Mouse (Mus musculus): ENCODE results near the gene Mettl26.

Gene Mettl26

DNA sequence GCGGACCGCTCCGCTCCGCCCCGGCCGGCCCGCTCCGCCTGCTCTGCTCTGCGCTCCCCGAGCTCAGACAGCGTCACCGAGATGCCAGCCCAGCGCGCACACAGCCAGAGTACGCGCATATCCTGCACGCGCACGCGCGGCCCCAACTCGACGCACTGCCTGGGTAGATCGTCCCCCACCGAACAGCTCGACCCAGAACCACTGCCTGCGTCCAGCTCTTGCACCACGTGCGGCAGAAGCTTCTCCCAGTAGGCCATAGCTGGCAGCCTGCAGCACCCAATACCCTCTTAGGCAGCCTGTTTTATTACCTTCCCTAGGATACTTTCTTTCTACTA, 37.8 kb upstream of the Mettl26 start, which contains the start of gene Rhbdl1:
TSS of gene Rhbdl1 (minus strand) at position 220 of the 335 bp plus-strand sequence.
- DNase-seq (ENCODE audit: low spot score): peak; percentile 68

DNA sequence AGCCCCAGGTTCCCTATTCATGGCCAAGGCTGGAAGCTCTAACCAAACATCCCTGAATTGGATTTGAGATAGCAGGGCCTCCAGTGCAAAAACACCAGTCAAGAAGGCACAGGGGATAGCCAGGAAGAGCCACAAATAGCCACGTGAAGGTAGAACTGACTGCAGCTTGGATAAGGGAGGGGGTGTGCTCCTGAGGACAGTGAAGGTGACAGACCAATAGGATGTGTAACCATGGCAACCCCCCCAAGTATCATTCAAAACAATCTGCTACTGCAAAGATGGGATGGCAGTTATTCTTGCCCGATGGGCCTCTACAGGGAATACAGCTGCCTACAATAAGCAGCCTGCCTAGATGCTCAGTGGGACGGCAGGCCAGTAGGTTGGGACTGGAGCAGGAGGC, 37.3 kb upstream of the Mettl26 start:
- DNase-seq (ENCODE audit: low spot score): no peak

DNA sequence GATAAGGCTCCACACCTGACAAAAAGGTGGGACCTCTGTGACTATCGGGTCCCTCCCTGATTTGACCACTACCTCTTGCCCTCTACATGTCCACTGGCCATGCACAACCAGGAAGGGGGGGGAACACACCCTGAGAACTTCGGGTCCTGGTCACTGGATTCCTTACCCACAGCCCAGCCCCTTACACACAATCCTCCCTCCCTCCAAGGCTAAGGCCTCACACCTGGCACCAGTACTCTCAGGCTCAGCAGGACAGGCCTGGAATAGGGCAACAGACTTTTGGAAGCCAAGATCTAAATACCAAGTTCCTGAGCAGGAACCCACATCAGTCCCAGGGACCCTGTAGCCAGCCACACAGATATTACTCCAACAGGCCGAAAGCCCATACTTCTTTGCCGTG, 36.0 kb upstream of the Mettl26 start:
- DNase-seq (ENCODE audit: low spot score): no peak

DNA sequence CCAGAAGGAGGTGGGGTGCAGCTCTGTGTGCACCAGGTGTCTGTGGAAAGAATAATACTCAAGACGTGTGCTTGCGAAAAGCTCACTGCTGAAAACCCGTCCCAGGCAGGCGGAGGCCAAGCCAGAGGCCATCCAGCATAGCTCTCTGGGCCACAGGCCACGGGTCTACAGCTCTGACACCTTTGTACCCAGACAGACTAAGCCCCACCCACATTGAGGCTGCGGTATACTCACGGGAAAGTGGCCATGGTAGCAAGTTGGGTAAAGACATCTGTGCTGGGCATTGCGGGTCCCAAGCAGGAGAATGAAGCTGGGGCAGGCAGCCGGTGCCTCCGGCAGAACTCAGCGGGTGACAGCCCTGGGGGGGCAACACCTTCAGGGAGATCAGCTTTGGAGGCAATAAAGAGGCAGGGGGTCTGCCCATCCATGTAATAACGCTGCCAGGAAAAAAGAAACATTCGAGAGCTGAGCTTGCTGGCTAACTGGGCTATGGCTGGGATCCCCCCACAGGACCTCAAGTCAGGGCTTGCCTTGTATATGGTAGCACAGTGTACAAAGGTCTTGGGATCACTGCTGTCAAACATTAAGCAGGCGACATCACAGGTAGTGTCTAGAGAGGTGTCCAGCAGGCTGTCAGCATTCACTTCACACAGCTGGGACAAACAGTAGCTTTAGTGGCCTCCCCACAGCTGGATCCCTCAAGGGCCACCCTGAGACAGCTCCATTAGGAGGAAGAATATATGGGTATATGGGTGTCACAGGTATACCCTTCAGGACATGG, 35.2 kb upstream of the Mettl26 start:
- no peak for DNase-seq (ENCODE audit: low spot score)

DNA sequence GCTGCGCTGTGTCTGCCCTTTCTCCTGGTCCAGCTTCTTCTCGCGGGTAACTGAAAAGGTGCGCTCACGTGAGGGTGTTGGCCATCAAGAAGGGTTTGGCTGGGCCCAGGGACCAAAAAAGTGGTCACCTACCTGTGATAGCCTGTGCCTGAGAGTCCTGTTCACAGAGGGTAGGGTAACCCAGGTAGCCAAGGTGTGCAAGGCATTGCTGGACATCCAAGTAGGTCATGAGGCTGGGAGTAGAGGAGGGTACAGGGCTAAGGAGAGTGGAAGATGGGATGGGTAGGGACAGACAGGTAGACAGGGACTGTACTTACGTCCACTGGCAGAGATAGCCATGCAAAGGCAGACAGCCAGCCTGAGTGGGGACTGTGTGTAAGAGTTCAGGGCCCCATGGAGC, 34.4 kb upstream of the Mettl26 start:
- DNase-seq (ENCODE audit: low spot score): no peak

DNA sequence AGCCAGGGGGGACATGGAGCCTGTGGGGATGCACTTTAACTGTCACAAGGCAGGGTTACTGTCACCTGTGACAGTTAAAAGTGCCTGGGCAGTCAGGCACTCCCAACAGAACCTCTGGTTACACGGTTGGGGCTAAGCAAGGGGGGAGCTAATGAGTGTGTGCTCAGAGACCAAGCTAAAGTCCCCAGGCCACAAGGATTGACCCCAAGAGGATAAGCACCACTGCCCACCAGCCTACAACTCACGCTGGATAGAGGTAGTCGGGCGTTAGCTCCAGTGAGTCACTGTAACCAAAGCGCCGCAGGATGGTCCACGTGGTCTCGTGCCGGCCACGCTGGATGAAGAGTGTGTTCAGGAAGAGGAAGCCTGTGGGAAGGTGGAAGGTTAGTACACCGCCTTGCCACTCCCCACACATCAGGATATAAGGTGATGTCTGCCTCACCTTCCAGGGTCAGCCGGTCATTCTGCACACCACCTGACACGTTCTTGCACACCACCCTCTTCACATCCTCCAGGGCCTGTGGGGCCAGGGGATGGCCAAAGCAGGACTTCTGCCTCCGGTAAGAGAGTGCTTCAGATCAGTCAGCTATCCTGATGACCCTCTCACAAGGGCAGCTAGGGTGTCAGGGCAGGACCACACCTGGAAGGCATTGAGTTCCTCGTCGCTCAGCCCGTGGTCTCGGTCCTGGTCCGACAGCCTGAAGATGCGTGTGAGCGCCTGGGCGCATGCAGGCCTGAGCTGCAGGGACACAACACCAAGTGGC, 33.6 kb upstream of the Mettl26 start, which contains the start of gene Gm20683:
TSS of gene Gm20683 (minus strand) at position 647 of the 764 bp plus-strand sequence.
- DNase-seq (ENCODE audit: low spot score): no peak

DNA sequence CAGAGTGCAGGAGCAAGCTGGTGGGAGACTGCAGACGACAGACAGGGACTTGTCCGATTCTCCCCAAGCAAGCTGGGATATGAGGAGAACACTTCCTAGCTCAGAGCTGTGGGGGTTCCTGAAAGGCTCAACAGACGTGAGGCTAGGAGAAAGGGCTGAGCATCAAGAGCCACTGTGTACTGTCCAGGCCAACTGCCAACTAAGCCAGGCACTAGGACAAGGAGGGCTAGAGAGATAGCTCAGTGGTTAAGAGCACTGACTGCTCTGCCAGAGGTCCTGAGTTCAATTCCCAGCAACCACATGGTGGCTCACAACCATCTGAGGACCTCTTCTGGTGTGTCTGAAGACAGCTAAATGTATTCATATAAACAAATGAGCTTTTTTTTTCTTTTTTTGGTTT, 32.4 kb upstream of the Mettl26 start:
- no peak for DNase-seq (ENCODE audit: low spot score)

DNA sequence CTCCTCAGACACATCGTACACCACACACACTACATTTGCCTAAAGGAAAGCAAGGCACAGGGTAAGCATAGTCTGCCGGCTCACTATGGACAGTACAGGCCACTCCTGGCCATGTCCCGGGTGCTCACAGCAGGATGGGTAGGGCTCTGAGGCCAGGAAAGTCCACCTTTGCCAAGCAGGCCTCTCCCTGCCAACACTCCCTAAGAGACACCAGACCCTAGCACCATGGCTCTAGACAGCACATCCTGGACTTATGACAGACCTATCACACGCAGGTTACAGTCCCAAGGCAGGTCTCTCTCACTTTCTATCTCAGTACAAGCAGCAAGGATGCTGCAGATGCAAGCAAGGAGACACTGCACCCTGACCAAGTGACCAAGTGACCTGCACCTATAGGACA, 31.8 kb upstream of the Mettl26 start:
- no peak for DNase-seq (ENCODE audit: low spot score)

DNA sequence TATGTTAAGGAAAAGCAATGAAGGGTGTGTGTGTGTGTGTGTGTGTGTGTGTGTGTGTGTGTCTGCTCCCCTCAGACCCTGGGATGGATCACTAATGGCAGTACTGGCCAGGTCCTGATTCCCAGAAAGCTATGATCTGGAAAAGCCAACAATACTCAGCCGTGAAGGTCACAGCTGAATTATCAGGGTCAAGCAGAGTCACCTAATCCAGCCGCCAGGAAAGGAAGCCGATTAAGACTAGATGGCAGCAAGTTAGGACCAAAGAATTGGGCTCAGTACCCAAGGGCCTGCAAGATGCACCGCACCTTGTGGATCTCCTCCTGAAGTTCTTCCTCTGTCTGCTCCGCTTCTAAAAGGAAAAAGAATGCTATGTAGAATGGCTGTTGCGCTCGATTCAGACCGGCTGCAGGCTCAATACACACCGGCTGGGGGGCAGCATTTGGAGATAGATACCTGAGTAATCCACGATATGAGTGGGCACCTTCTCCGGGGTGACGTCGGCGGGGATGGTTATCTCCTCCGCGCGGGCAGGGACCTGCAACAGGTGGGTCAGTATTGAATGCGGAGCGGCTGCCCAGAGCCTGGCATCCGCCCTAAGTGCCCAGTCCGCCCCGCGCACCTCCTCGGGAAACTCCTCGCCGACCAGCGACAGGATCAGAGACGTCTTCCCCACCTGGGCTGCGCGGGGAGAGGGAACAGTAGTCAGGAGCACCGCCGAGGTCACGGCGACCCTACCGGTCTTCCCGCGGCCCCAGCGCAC, 31.1 kb upstream of the Mettl26 start:
- no peak for DNase-seq (ENCODE audit: low spot score)

DNA sequence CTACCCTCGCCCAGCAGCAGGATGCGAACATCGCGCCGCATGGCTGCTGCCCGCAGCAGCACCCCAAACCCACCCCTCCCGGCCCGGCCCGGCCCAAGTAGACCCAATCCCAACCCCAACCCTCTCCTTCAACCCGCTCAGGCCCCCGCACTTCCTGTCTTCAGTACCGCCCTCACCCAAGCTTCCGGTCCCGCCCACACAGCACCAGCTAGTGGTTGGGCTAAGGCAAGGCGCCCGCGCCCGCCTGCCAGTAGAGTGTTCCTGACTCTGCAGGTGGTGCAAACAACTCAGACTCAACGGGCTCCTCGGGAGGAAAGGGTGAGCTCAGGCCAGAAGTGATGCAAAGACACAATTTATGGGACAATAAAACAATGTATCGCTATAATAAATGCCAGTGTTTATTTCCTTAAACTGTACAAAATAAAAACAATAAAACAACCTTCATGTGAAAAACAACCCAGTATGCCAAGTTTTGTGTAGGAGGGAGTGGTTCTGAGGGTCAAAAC, 30.4 kb upstream of the Mettl26 start, which contains the start of gene Rhot2:
TSS of gene Rhot2 (minus strand) at position 456 of the 506 bp plus-strand sequence.
- DNase-seq (ENCODE audit: low spot score): peak; percentile 93

DNA sequence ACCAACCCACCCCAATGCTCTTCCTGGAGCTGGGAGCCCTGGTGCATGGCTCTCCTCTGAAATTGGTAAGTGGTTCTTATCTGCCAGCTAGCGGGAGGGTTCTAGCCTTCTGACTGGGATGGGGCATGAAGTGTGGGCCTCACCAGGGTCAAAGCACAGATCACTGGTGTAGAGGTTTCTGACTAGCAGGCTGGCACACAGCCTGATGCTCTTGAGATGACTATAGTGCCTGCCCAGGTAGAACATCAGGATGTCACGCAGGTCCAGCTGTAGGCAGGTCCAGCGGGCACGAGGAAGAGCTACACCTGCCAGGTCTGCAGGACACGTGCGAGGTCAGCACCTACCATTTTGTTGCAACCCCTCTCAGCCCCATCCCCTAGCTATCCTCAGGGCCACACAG, 14.6 kb upstream of the Mettl26 start:
- no peak for DNase-seq (ENCODE audit: low spot score)

DNA sequence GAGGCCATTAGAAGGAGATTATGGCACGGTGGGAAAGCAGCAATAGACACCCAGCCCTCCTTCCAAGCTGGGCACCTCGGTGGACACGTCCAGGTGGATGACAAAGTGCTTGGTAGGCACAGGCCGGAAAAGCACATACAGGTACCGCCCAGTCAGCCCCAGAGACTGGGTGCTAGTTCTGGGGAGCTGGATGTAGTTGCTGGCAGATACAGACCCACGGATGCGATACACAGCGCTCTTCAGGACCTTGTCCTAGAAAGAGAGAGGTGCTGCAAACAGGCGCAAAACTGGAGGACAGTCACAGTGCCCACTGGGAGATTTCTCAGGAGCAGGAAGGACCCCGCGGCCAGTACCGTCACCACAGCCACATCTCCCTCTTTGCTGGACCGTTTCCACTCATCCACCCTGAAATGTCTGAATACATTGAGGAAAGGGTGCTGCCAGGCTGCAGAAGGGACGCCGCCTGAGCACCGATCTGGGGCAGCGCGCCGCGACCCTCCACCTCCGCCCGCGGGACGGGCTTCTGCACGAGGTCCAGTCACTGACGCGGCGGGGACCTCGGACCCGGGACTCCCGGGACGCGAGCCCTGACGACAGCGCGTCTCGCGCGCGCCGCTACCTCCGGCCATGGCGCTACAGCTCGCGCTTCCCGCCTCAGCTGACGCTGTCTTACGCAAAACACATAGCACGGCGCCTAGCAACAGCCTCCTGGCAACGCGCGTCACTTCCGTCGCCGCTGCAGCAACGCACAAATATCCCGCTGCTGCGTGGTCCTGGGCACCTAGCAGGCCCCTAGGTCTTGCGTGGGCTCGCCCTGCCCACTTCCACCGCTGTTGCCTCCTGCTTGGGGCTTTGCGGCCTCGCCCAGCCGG, 13.8 kb upstream of the Mettl26 start, which contains the start of gene Wdr90:
TSS of gene Wdr90 (minus strand) at position 670 of the 872 bp plus-strand sequence.
- peak; percentile 92 for DNase-seq (ENCODE audit: low spot score)

DNA sequence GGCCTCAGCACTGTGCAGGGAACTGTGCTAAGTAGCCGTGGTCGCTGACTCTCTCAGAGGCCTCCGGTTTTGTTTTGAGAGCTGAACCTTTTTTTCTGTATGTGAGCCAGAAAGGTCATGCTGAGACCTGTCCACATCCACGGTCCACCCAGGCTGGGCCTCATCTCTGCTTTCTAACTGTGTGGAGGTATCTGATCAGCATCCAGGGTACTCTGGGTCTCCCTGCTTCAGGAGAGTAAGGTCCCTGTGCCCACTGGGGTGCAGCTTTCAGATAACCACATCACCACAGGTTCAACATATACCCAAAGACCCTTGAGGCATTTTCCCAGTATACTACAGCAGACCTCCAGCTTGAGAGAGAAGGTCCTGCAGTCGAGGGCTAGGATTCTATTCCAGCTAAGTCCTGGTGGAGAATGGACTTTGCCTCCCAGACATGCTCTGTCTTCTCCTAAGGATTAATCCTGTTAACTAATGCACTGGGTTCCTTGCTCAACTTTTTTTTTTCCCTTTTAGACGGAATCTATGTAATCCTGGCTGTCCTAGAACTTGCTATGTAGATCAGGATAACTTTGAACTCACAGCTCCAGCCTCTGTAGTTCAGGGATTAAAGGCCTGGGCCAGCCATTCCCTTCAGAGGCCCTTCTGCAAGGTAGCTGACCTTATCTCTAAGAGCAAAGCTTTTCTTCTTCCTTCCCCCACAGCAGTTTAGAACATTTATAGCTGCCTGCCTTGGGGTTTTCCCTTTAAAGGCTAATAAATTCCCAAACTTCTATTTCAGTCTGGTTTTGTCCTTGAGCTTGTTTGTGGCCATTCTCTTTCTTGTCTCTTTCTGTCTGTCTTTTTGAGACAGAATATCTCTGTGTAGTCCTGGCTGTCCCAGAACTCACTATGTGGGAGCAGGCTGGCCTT, 12.9 kb upstream of the Mettl26 start:
- DNase-seq (ENCODE audit: low spot score): no peak

DNA sequence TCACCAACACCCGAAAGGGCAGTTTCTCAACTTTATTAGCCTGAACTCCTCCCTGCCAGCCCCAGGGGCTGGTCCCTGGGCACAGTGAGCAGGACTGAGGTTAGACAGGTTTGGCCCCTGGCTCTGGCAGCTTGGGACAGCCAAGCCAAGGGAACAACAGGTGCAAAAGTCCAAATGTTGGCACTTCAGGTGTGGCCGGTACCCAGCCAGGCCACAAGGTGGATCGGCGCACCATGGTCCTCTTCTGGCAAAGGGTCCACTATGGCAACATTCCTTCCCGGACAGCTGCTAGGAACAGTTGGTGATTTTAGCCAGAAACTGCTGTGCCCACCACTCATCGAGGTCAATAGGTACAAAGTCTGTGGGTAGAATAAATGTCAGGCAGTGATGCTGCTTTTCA, 11.2 kb upstream of the Mettl26 start:
- no peak for DNase-seq (ENCODE audit: low spot score)

DNA sequence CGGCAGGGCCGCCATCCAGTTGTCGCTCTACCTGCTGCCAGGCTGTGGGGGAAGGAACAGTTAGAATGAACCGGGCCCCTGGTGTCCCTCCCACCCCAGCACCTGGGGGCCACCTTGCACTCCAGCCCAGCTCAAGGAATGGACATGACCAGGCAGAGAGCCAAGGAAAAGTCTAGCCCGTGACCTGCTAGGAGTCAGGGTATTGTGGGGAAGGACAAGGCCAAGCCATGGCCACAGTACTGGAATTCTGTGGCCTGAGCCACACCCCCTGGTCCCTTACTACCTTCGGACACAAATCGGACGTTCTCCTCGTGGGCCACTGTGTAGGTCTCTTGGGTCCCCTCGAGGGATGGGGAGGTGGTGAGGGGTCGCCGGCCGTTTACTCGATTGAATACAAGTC, 10.6 kb upstream of the Mettl26 start:
- no peak for DNase-seq (ENCODE audit: low spot score)

DNA sequence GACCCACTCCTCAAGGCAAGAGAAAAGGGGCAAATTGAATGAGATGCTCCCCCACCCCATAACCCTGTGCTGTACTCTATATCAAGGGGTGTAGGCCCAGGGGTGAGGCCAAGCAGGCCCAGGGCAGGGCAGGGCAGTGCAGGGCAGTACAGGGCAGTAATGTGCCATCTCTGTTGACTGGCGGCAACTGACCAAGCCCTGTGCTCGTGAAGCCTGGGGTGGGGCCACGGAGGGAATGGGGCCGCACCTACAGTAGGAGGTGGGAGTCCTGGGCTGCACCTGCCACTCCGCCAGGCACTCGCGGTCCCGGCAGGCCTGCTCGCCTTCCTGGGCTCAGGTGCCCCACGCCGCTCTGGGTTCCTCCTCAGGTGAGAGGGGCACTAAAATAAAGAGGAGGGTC, 9.6 kb upstream of the Mettl26 start:
- DNase-seq (ENCODE audit: low spot score): no peak

DNA sequence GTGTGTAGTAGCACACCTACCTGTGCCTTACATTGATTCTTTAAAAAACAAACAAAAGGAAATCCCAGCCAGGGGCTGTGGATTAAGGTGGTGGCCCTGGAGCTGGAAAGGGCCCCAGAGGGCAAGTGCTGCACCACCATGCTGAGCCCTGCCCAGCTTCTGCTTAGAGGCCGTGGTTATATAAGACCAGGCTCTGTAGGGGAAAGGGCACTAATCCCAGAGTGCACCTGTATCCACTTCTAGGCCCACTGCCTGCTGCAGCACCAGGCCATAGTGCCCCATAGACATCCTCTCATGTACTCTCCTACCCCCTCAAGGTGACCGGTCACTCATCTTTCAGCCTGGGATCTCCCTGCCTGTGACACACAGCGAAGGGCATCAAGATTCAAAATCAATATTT, 8.7 kb upstream of the Mettl26 start:
- no peak for DNase-seq (ENCODE audit: low spot score)

DNA sequence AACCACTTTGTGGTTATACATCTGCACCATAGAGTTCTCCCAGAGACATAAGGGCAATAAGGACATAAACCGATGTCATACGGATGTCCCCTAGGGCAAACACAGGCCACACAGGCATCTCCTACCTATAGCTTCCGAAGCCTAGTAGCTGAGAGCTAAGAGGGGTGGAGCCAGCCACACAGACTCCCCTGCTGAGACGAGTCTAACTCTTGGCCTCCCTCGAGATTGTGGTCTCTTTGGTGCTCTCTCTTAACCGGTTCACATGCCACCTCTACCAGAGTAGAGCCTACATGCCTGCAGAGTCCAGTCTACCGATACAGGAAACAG, 7.4 kb upstream of the Mettl26 start:
- DNase-seq (ENCODE audit: low spot score): no peak

DNA sequence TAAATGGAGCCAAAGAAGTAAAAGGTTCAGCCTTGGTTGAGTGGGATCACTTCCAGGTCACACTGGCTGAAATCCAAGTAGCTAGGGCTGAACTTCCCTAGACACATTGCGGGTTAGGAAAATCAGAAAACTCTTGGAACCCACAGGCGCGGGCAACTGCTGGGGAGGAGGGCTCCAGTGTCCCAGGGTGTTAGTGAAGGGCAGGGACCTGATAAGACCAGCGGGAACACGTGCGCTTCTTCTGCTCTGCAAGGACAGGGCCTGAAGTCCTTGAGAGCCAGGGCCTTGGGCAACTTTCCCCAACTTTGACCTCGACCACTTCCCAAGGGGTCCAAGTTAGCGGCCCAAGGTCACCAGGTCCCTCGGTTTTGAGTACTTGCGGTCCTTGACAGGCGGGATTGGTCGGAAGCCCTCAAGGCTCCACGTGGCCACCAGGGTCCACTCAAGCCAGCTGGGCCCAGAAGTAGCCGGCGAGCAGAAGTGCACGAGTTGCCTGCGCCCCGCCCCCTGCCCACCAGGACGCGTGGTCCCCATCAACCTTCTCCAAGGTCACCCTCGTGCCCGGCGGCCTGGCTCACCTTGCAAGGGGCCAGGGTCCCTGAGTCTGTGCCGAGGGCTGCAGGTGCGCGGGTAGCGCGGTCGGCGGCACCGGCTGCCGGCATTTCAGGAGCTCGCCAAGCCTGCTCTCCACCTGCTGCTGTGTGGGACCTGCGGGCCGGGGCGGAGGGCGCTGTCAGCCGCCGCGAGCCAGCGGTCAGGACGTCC, 6.9 kb upstream of the Mettl26 start:
- peak; percentile 74 for DNase-seq (ENCODE audit: low spot score)
